ENCODE assay signal across 16 mouse cellular contexts in the genomic region with DNA sequence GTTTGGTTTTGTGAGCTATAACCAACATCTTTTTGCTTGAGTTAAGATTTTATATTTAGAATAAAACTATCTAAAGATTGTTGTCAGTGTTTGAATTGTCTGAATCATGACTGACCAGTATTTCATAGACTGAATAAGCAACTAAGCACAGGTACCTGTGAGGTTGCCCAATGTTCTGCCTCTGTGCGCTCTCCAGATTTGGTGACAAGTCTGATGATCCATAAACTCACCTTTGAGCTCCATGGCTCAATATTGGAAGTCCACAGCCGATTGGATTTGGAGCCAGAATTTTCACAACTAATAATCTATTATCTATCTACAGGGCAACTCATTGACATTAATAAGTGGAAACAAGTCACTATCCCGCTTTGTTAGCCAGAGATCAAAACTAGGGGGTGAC.
"Had no signal": no experiment of that assay in that cellular context is flagged by ENCODE, and none has a peak within 500 bp of the region (broad histone marks: within the 10 kb centered on the region; RNA-seq: fewer than 3 reads in every experiment).

No protein-coding gene starts in this region.

- H3K4me3 ChIP-seq: neural tube, embryonic 13.5 days; neural tube, embryonic 15.5 days; stomach, embryonic 15.5 days had no signal

- H3K9me3 ChIP-seq: neural tube, embryonic 13.5 days; neural tube, embryonic 15.5 days; stomach, embryonic 15.5 days had no signal

- H3K4me1 ChIP-seq: neural tube, embryonic 13.5 days; neural tube, embryonic 15.5 days; stomach, embryonic 15.5 days had no signal

- H3K9ac ChIP-seq: neural tube, embryonic 13.5 days; neural tube, embryonic 15.5 days; stomach, embryonic 15.5 days had no signal

- DNase-seq: retina, postnatal 1 day; right cerebral cortex, adult 18-20 months; right cerebral cortex, postnatal 14 days; right cerebral cortex, postnatal 25 days; right cerebral cortex, postnatal 4 days; spleen, adult 18-20 months; thymus, adult 18-20 months; thymus, adult 2 months; thymus, postnatal 14 days; thymus, postnatal 25 days; thymus, postnatal 36 days; thymus, postnatal 4 days had no signal

- H3K27ac ChIP-seq: neural tube, embryonic 13.5 days; neural tube, embryonic 15.5 days; stomach, embryonic 15.5 days; stomach, postnatal 0 days had no signal

- H3K36me3 ChIP-seq: neural tube, embryonic 13.5 days; neural tube, embryonic 15.5 days; stomach, embryonic 15.5 days had no signal

- H3K27me3 ChIP-seq: neural tube, embryonic 13.5 days; neural tube, embryonic 15.5 days; stomach, embryonic 15.5 days had no signal

- H3K4me2 ChIP-seq: neural tube, embryonic 13.5 days; neural tube, embryonic 15.5 days; stomach, embryonic 15.5 days had no signal
